Mouse (Mus musculus): Measurements from ENCODE around the gene Nelfe.

DNA sequence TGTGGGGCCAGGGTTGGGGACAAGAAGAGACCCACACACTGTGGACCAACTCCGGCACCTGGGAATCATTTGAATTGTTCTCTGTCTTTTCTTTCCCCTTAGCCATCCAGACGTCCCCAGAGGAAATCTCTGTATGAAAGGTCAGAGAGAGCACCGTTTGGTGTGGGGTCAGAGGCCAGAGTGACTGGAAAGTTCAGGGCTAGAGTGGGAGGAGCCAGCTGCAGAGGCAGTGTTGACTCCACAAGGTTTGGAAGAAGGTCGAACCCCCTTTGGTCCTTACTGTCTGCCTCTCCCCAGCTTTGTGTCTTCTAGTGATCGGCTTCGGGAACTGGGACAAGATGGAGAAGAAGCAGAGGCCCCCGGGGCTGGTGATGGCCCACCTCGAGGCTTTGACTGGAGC is 3.3 kb downstream of the Nelfe start:
- TF ChIP-seq CTCF (IDR thresholded peaks at IDR 0.05) (no peak), POLR2A (IDR thresholded peaks at IDR 0.05; ENCODE audit: insufficient read depth, low read depth, low read length) (no peak)
